Mouse (Mus musculus): ENCODE data around the gene Syndig1. TPM values are rescaled to one million over a fixed set of nuclear protein-coding genes. Genes with fewer than 3 reads are reported as not detected.

Gene Syndig1
- total RNA-seq, 2 experiments from 2014 or later, result 40.8 to 41.9 TPM

DNA sequence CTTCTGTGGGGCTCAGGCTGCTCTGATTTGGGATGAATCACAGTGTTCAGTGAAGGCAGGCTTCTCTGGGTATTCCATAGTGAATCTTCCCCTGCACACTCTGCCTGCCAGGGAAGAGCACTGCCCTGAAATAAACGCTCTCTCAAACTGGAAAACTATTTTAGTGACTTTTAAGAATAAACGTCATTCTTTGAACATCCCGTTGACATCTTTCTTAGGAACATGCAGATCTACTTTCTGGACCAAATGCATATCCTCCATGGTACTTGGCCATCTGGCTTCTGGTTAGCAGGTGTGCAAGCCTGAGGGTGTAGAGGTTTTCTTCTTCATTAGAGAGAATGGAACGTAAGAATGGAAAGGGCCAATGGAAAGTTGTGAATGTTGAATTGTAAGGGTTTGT lies 43.5 kb downstream of the Syndig1 start:
- DNase-seq, result no peak
- intact Hi-C loops (cut with DNase I), result no loop called here

DNA sequence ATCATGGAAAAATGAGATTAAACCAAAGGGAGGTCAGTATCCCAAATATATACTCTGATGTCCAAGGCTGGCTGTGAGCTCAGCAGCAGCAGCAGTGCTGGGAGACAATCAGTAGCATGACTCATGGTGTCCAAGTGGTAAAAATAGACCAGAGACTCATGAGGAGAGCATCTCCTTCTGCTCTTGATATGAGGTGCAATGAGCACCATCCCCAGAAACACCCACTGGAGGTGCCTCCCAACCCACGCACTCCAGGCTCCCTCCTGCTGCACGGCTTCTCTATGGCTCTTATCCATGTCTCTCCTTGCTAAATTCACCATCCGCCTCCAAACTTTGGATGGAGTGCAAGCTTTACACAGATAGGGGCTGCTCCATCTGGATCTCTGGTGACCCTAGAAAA lies 44.3 kb downstream of the Syndig1 start:
- intact Hi-C loops (cut with DNase I), result no loop called here
- no peak for DNase-seq

DNA sequence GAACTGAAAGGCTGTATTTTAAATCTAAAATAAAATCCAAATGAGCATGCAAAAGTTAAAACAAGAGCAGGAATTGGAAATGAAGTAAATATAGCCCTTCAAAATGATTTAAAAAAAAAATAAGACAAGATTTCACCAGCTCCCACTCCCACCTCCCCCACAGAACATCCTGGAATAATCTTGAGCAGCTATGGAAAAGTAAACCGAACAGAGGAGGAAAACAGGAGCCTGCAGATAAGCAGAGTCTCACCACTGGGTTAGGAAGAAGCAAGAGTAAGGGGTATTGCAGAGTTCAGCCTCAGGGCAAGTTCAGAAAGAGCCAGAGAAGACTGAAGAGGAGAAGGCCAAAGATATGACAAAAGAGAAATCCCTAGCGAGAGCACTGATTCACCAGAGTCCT lies 48.9 kb downstream of the Syndig1 start:
- intact Hi-C loops (cut with DNase I), result no loop called here
- DNase-seq, result no peak

- no peak for DNase-seq
- intact Hi-C loops (cut with DNase I), result no loop called here
These were observed 58.6 kb downstream of the Syndig1 start for GRCm38 (mm10) chr2:149887634-149888033.

- intact Hi-C loops (cut with DNase I), result no loop called here
- DNase-seq, result no peak
These were observed 62.6 kb downstream of the Syndig1 start for GRCm38 (mm10) chr2:149891647-149892046.

DNA sequence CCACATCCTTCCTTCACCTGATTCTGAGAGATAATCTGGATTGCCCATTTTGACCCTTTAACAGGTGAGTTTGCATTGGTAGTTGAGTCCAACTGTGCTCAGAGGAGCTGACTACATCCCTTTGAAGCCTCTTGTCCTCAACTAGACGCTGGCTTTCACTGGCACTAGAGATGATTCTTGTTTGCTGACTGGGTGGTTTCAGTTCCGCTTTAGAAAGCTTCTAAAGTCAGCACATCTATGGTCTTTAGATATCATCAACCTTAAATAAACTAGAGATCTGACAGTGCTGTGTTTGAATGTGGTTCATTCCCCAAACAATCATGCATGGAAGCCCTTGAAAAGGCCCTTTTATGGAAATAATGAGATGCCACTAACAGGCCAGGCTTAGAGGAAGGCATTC lies 67.3 kb downstream of the Syndig1 start:
- DNase-seq, result no peak
- intact Hi-C loops (cut with DNase I), result no loop called here

DNA sequence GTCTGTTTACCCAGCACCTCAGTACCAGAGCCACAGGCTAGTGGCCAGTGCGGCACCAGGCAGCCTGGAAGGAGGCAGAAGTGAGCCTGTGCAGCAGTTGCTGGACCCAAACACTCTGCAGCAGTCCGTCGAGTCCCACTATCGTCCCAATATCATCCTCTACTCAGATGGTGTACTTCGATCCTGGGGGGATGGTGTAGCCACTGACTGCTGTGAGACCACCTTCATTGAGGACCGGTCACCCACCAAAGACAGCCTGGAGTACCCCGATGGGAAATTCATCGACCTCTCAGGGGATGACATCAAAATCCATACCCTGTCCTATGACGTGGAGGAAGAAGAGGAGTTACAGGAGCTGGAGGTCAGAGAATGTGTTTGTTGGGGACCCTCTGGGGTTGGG lies 70.6 kb downstream of the Syndig1 start:
- no peak for DNase-seq
- intact Hi-C loops (cut with DNase I), result no loop called here

GRCm38 (mm10) chr2:149900606-149901005 lies 71.6 kb downstream of the Syndig1 start:
- intact Hi-C loops (cut with DNase I), result no loop called here

DNA sequence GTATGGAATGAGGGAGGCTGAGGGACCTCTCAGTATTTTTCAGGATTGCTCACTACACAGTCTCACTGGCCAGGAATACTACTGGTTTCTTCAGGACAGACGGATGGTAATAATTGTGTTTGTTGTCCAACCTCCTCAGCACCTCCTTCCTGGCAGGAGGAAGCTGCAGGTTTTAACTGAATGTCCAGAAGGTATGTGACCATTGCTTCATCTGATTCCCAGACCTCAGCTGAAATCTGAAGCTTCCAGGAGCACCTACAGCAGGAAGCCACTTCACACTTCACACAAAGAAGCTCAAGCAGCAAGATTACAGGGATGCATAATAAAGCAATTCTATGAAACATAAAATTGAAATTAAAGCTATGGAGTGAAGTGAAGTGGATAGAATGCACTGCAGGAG lies 75.4 kb downstream of the Syndig1 start:
- no peak for DNase-seq
- intact Hi-C loops (cut with DNase I), result no loop called here

More at GRCm38 (mm10) chr2:149900606-149901005, 71.6 kb downstream of the Syndig1 start:
- peak; percentile 33 for DNase-seq

DNA sequence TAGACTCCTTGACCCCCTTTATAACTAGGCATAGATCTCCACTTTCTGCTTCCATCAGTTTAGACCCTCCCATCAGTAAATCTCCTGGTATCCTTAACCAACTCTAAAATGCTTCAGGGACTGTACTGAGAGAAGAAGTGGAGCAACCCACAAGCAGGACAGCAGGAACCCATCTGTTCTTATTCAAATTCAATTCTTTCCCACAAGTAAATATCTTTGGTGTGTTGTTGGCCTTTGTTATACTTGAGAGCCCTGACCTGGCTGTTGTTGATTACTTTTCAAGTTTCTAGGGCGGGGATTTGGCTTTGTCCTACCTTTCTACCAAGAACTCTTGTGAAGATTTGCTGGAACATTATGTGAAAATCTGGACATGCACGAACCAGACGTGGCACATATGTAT lies 77.7 kb downstream of the Syndig1 start:
- intact Hi-C loops (cut with DNase I), result no loop called here
- DNase-seq, result no peak

DNA sequence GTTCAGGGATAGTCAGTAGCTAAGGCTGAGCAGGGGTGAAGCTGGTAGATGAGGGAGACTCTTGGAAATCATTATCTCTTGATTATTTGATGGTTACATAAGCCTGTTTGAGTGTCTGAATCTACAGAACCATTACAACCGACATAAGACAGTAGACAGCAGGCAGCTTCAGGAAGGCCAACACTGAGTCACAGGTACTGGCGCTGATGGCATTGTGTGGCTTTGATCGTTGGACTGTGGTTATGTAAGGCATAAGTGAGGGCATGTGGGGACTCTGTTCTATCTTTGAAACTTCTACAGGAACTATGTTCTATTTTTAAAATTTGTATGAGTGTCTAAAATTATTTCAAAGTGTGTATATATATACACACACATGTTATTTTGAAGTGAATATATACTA lies 88.2 kb downstream of the Syndig1 start:
- DNase-seq, result no peak
- intact Hi-C loops (cut with DNase I), result no loop called here

DNA sequence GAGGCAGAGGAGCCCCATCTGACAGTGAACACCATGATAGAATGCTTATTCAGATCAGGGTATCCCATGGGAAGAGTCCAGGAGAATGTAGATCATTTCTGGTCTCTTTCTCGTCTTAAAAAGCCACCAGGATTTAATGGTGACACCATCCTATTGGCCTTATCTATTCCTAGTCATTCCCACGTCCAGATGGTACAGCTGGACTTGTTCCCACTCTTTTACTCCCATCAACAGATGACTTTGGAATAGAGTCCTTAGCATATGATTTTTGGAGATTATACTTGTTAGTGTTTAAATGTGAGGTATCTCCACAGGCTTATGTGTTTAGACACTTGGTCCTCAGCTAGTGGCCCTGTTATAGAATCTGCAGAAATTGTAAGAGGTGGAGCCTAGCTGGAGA lies 94.5 kb downstream of the Syndig1 start:
- intact Hi-C loops (cut with DNase I), result no loop called here
- DNase-seq, result no peak

- DNase-seq, result no peak
- intact Hi-C loops (cut with DNase I), result no loop called here
These were observed 96.9 kb downstream of the Syndig1 start for GRCm38 (mm10) chr2:149925911-149926310.

- DNase-seq, result no peak
- intact Hi-C loops (cut with DNase I), result no loop called here
These were observed 98.0 kb downstream of the Syndig1 start for GRCm38 (mm10) chr2:149927001-149927400.

GRCm38 (mm10) chr2:149927481-149927880 lies 98.5 kb downstream of the Syndig1 start:
- intact Hi-C loops (cut with DNase I), result no loop called here
- DNase-seq, result no peak

DNA sequence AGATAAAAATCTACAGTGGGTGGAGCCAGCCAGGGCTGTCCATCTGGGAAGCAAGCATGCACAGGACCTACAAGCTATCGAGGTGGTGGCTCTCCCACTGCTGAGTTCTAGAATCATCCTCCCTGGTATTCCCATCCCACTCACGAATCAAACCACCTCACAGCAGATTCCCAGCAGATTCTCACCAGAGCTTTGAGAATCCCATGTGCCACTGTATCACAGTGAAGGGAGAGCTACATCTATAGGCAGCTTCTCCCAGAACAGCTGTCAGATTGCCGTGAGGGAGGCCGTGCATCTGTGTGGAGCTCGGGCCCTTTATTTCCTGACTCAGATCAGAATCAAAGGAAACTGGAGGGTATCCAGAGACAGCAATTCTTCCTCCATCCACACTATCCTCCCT lies 101.0 kb downstream of the Syndig1 start:
- intact Hi-C loops (cut with DNase I), result no loop called here
- no peak for DNase-seq

DNA sequence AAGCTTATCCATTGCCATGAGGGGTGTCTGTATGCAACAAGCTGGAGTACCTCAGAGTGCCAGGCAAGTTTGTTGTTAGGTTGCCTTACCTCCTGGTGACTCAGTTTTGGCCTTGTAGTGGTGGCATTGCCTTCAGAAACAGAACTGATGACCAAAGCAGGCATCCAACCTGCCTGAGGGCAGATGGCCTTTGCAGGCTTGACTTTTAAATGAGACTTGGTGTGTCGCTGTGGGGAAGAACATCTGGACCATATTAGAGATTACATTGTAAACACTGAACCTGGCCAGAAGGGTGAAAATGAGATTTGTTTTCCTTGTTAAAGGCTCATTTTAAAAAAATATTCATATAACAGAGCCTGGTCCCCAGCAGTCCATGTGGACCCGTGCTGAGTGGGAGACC lies 102.1 kb downstream of the Syndig1 start:
- intact Hi-C loops (cut with DNase I), result no loop called here
- no peak for DNase-seq

DNA sequence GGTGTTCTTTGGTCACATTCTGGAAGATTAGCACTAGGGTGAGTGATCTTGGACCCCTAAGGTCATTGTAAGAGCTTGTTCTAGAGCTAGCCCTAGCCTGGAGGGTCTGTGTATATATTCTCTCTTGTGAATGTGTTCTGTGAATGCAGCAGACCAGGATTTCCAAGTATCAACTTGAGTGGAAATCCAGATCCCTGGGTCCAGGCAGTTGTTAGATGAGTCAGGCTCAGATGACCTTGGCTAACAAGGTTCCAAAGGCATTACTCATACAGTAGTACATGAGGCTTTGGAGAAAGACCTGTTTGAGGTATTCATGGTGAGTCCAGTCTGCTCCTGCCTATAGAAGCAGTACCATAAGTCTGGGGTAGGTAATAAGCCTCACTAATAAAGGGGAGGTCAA lies 103.1 kb downstream of the Syndig1 start:
- intact Hi-C loops (cut with DNase I), result no loop called here
- no peak for DNase-seq

DNA sequence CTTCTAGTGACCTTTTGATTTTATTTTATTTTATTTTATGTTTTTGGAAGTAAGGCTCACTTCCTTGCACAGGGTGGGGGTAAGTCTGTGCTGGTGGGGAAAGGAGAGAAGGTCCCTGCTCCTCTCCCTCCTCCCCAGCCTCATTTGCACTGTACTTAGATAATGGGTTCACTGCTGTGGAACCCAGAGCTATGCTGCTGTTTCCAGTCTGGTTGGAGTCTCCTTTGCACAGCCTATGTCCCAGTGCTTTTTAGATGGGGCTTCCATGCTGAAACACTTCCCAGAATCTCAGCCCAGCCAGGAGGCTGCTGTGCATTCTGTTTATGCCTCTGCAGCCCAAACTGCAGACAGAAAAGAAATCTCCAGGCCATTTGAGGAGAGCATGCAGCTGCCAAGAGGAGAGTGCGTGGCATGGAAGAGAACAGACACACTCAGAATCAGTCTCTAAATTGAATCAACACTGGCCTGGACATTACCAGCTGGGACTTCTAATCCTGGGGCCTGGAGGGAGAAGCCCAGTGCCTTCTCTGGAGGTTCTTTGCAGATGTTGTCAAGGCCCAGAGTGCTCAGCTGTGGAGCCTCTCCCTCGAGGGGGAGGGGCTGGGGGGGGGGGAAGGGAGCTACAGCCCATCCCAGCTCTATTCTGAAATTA lies 104.4 kb downstream of the Syndig1 start:
- intact Hi-C loops (cut with DNase I), result no loop called here
- no peak for DNase-seq

GRCm38 (mm10) chr2:149934139-149934538 lies 105.1 kb downstream of the Syndig1 start:
- intact Hi-C loops (cut with DNase I), result no loop called here
- no peak for DNase-seq

DNA sequence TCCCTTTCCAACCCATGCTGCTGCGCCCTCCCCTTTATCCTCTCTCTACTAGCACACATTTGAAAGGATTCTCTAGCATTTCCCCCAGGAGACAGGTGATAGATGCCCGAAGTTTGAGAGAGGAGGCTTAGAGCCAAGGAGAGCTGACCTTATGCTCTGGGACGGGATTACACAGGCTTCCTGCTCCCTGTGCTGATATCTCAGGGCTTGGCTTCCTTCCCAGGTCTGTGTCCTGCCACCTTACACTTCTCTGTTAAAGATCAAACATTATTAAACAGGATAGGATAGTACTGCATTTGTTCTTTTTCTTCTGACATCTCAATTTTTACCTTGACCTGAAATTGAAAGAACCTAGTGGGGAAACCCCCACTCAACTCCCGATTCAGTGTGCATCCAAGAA lies 109.8 kb downstream of the Syndig1 start:
- no peak for DNase-seq
- intact Hi-C loops (cut with DNase I), result no loop called here

- intact Hi-C loops (cut with DNase I), result no loop called here
- DNase-seq, result no peak
These were observed 110.6 kb downstream of the Syndig1 start for GRCm38 (mm10) chr2:149939586-149939985.

- DNase-seq, result no peak
- intact Hi-C loops (cut with DNase I), result no loop called here
These were observed 121.6 kb downstream of the Syndig1 start for GRCm38 (mm10) chr2:149950641-149951040.
